Mouse (Mus musculus) ovary, postnatal 14 days (tissue): ENCODE measurements around the gene Duxbl3.
"Not testable (repeated sequence)": the region's sequence is repeated elsewhere in the genome, so short reads cannot be mapped to it uniquely, and the experiment has no call there.

Experiments
- DNase-seq: peaks from one replicate; pipeline ENCODE4 v3.0.0; 2022; ENCODE audit warnings: low spot score

Duxbl3 gene

DNA sequence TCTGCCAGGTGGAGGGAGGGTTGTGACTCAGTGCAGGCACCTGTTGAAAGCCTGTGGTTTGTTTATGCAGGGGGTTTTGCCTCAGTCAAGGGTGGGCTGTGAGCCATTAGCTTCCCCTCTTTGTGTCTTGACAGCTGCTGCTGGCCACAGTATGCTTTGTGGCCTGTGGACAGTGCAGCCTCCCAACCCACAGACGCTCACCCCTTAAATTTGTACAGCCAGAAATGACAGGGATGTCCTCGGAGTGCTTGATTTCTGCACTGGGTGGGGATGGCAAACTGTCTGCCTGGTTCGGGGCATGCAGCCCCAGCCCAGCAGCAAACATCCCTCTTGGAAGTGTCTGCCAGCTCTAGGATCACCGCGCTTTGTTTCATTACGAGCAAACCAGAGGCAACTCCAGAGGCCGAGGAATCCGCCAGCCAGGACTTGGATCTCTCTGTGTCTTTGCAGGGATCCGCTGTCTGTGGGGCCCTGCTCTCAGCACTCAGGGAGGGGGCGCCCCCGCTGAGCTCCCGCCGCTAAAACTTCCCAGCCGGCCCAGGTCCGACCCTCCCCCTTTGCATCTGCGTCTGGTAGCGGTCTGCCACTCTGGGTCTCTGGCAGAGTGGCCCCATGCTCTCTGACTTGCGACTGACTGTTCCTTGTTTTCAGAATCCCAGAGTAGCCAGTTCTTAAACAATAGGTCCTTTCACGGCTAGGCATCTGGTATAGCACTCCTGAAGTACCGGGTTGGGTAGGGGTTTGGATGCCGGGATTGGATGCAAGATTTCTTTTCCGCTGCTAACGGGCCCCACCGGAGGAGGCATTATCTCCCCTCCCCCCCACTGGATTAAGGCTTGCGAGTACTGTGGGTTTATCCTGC is at the start of gene Duxbl3:
Gene Duxbl3, plus strand, starts transcription at position 207 of the 862 bp plus-strand sequence.
- DNase-seq, result not testable (repeated sequence)

DNA sequence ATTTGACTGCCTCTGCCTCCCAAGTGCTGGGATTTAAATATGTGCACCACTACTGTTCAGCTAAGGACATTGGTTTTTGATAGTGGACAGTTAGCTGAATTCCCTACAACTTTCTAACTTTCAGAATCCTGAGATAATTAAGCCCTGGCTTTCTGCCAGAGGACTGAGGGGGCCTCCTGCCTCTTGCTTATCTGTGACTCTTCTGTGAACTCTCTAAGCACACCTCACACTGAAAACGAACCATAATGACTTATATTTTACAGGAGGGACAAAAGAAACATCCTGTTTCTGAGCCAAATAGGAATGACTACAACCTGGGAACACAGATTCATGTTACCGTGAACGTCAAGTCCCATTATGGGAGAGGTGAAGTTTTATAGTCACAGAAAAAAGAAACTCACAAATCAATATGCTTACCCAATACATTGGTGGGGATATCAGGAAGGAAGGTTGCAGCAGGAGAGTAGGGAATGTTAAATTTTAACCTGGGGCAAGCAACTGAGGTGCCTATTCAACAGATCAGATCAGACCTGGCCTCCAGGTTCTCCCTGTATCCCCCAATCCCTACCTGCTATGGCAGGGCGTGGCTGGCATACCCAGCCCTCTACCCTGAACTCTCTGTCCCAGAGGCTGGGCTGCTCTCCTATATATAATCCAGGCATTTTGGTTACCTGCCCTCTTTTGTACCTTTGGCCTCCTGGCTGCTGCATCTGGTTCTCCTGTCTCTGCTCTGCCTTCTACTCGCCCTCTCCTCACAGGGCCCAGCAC is 41.3 kb upstream of the Duxbl3 start:
- not testable (repeated sequence) for DNase-seq

DNA sequence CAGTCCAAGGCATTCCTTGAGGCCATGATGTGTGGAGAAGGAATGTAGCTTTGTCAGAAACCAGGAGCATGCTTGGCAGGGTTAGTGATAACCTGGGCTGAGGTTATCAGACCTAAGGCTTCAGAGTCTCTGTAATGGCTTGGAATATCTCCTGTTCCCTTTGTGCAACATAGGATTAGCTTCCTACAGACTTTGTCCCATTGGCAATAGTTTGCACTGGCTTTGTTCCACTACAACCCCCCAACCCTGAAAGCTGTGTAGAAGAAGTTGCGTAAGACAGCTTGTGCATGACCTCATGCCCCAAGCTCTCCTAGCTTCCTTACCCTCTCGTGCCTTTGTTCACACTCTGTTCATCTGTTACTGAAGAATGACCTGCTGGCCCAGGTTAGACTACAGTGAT is 20.6 kb upstream of the Duxbl3 start:
- DNase-seq, result not testable (repeated sequence)

- DNase-seq, result not testable (repeated sequence)
These were observed 967 bp downstream of the Duxbl3 start for GRCm38 (mm10) chr14:26258729-26259128.

- DNase-seq, result not testable (repeated sequence)
These were observed 29.0 kb downstream of the Duxbl3 start for GRCm38 (mm10) chr14:26286737-26287136.

GRCm38 (mm10) chr14:26293859-26294258 is 36.1 kb downstream of the Duxbl3 start:
- no peak for DNase-seq

DNA sequence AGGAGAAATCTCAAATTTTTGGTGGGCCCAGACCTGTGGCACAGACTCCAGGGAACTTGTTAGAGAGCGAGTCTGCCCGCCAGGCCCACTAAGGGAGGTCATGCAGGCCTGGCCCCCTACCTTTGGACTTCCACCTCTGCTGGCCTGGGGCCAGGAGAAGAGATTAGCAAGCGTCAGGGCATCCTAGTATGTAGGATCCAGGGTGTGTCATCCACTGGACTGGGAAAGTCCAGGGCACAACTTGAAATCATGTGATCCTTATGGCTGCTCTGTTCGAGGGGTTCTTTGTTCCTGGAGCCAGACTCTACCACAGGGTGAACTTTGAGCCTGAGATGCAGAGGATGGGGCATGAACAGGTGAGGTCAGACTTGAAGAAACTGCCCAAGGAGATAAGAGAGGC is 39.3 kb downstream of the Duxbl3 start:
- no peak for DNase-seq

GRCm38 (mm10) chr14:26297484-26297883 is 39.7 kb downstream of the Duxbl3 start:
- DNase-seq, result no peak

- DNase-seq, result peak; percentile 38
These were observed 45.3 kb downstream of the Duxbl3 start for GRCm38 (mm10) chr14:26303111-26303510.

DNA sequence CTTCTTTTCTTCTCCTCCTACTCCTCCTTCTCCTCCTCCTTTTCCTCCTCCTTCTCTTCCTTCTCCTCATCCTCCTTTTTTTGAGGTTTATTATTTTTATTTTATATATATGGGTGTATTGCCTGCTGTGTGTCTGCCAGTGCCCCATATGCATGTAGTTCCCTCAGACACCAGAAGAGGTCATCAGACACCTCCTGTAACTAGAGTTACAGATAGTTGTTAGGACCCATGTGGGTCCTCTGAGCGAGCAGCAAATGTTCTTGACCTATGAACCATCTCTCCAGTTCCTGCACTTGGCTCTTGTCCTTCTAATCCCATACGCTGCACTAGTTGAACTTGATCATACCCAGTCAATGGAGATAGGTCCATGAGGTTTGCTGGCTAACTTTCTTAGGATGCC is 48.3 kb downstream of the Duxbl3 start:
- peak; percentile 15 for DNase-seq

DNA sequence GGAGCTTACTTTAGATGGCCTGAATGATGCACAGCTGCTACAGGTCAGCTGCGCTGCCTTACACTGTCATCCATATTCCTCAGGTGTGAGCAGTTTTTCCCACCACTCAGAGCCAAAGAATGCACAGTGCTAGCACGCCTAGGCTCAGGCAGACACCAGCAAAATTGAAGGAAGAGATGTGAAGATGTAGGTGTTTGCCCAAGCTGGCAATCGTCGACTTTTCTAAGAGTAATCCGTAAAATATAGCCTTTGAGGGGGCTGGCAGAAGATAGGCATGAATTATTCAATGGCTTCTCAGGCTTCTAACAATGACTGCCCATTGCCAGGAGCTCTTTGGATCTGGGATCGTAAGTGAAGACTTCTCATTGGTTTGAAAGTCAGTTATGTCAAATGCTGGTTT is 51.1 kb downstream of the Duxbl3 start:
- DNase-seq, result no peak

GRCm38 (mm10) chr14:26309511-26309910 is 51.7 kb downstream of the Duxbl3 start:
- no peak for DNase-seq

- DNase-seq, result no peak
These were observed 58.5 kb downstream of the Duxbl3 start for GRCm38 (mm10) chr14:26316246-26316730.
